In genomic region chr14:34314383-34314782, GRCm38 (mm10) we compare ENCODE assay signal across 10 mouse cellular contexts. TPM values are rescaled to one million over a fixed set of nuclear protein-coding genes. Genes with fewer than 3 reads are reported as not detected.
"Had no signal": no experiment of that assay in that cellular context is flagged by ENCODE, and none has a peak within 500 bp of the region (broad histone marks: within the 10 kb centered on the region; RNA-seq: fewer than 3 reads in every experiment).

No protein-coding gene starts in this region.

RNA-seq across cellular contexts. Expression of gene Fam25c, which starts 40.9 kb away (rescaled TPM):
- total RNA-seq: layer of hippocampus, adult 18-20 months; layer of hippocampus, postnatal 10 days; megakaryocyte-erythroid progenitor cell, adult 5-6 weeks had no signal
- polyA plus RNA-seq: intestine, embryonic 14.5 days; kidney, embryonic 14.5 days; lung, embryonic 16.5 days; midbrain, embryonic 12.5 days; midbrain, embryonic 16.5 days; spleen, adult 2 months; testis, adult 2 months had no signal
